Mouse (Mus musculus) MEL (cell line): ENCODE results near the gene Auts2. TPM values are rescaled to one million over a fixed set of nuclear protein-coding genes. Genes with fewer than 3 reads are reported as not detected.

Experiments used
- DNase-seq: peaks from one replicate; pipeline ENCODE4 v3.0.0; 2011; ENCODE audit warnings: low read depth, low spot score
- H3K27ac ChIP-seq: 2 replicates; pipeline ENCODE4 v1.5.1; 2012; ENCODE audit warnings: low read depth, mild to moderate bottlenecking, control low read depth, low read length, moderate library complexity; ENCODE audit not compliant: control insufficient read depth
- H3K27me3 ChIP-seq, 2 experiments: fragments of 150-350 bp in 1 of 2; sonication (generic) in 1 of 2; 2 replicates each; pipeline ENCODE4 v1.6.1; 2012; ENCODE audit warnings: low read length in 2 of 2, mild to moderate bottlenecking in 2 of 2, improper control_type of control experiment in 1 of 2, moderate library complexity in 1 of 2; ENCODE audit not compliant: insufficient read depth in 2 of 2, control insufficient read depth in 1 of 2
- H3K36me3 ChIP-seq, 2 experiments: 2 replicates each; pipeline ENCODE4 v1.6.1; 2012 to 2014; ENCODE audit warnings: low read length in 2 of 2, improper control_type of control experiment in 1 of 2, inconsistent platforms in 1 of 2, mild to moderate bottlenecking in 1 of 2; ENCODE audit not compliant: insufficient read depth in 2 of 2, control insufficient read depth in 1 of 2
- H3K4me1 ChIP-seq, 2 experiments: fragments of 150-350 bp in 1 of 2; sonication (generic) in 1 of 2; 2 replicates each; pipeline ENCODE4 v1.6.1; 2012; ENCODE audit warnings: low read length in 2 of 2, improper control_type of control experiment in 1 of 2, mild to moderate bottlenecking in 1 of 2; ENCODE audit not compliant: insufficient read depth in 2 of 2, control insufficient read depth in 1 of 2
- H3K4me3 ChIP-seq, 2 experiments: fragments of 150-350 bp in 1 of 2; sonication (generic) in 1 of 2; 2 replicates each; pipeline ENCODE4 v1.5.1; 2012; ENCODE audit warnings: low read depth in 2 of 2, low read length in 2 of 2, mild to moderate bottlenecking in 2 of 2, moderate library complexity in 2 of 2, control low read depth in 1 of 2, improper control_type of control experiment in 1 of 2; ENCODE audit not compliant: control insufficient read depth in 1 of 2, insufficient read depth in 1 of 2
- H3K79me2 ChIP-seq: 2 replicates; pipeline ENCODE4 v1.6.1; 2012; ENCODE audit warnings: mild to moderate bottlenecking, low read length, moderate library complexity; ENCODE audit not compliant: control insufficient read depth, poor library complexity, insufficient read depth
- H3K9ac ChIP-seq: 2 replicates; pipeline ENCODE4 v1.6.1; 2012; ENCODE audit warnings: low read depth, mild to moderate bottlenecking, control low read depth, low read length, moderate library complexity; ENCODE audit not compliant: control insufficient read depth, poor library complexity, severe bottlenecking
- H3K9me3 ChIP-seq: fragments of 150-350 bp; sonication (generic); replicated peaks from 2 replicates; pipeline ENCODE4 v1.6.1; 2012; ENCODE audit warnings: mild to moderate bottlenecking, low read length, improper control_type of control experiment, moderate library complexity; ENCODE audit not compliant: insufficient read depth
- CHD1 ChIP-seq: IDR thresholded peaks from 2 replicates; pipeline ENCODE4 v1.6.1; 2012; ENCODE audit warnings: low read depth, mild to moderate bottlenecking, inconsistent platforms, low read length, improper control_type of control experiment
- E2F4 ChIP-seq: IDR thresholded peaks from 2 replicates; pipeline ENCODE4 v1.6.1; 2011; ENCODE audit warnings: low read depth, low read length, improper control_type of control experiment, borderline replicate concordance
- ETS1 ChIP-seq: IDR thresholded peaks from 2 replicates; pipeline ENCODE4 v1.6.1; 2012; ENCODE audit warnings: low read depth, mild to moderate bottlenecking, inconsistent platforms, low read length, improper control_type of control experiment, moderate library complexity
- GABPA ChIP-seq: IDR thresholded peaks from 2 replicates; pipeline ENCODE4 v1.6.1; 2012; ENCODE audit warnings: low read depth, mild to moderate bottlenecking, inconsistent platforms, low read length, improper control_type of control experiment, moderate library complexity
- GATA1 ChIP-seq: IDR thresholded peaks from 2 replicates; pipeline ENCODE4 v1.6.1; 2011; ENCODE audit warnings: low read depth, low read length, improper control_type of control experiment
- HCFC1 ChIP-seq: IDR thresholded peaks from 2 replicates; pipeline ENCODE4 v1.6.1; 2012; ENCODE audit warnings: low read depth, mild to moderate bottlenecking, inconsistent platforms, low read length, improper control_type of control experiment, moderate library complexity
- JUND ChIP-seq: IDR thresholded peaks from 2 replicates; pipeline ENCODE4 v1.6.1; 2011; ENCODE audit warnings: low read depth, mild to moderate bottlenecking, improper control_type of control experiment, low read length
- KAT2A ChIP-seq: conservative IDR thresholded peaks from 2 replicates; pipeline ENCODE4 v1.6.1; 2012; ENCODE audit warnings: low read depth, low read length, improper control_type of control experiment, inconsistent platforms
- NRF1 ChIP-seq: IDR thresholded peaks from 2 replicates; pipeline ENCODE4 v1.6.1; 2014; ENCODE audit warnings: low read depth, mild to moderate bottlenecking, inconsistent platforms, low read length, improper control_type of control experiment, moderate library complexity; ENCODE audit not compliant: poor library complexity, insufficient read depth, severe bottlenecking
- POLR2A ChIP-seq, 2 experiments: IDR thresholded peaks; 2 replicates each; pipeline ENCODE4 v1.6.1; 2011 to 2012; ENCODE audit warnings: low read length in 2 of 2, mild to moderate bottlenecking in 2 of 2, control low read depth in 1 of 2, improper control_type of control experiment in 1 of 2, low read depth in 1 of 2, moderate library complexity in 1 of 2; ENCODE audit not compliant: control insufficient read depth in 1 of 2, insufficient read depth in 1 of 2, poor library complexity in 1 of 2
- POLR2AphosphoS5 ChIP-seq: IDR thresholded peaks from 2 replicates; pipeline ENCODE4 v1.6.1; 2012; ENCODE audit warnings: low read depth, borderline replicate concordance, mild to moderate bottlenecking, inconsistent platforms, low read length, moderate library complexity, mixed read lengths
- RCOR1 ChIP-seq: IDR thresholded peaks from 2 replicates; pipeline ENCODE4 v1.6.1; 2012; ENCODE audit warnings: low read depth, mild to moderate bottlenecking, inconsistent platforms, low read length, improper control_type of control experiment
- SIN3A ChIP-seq: IDR thresholded peaks from 2 replicates; pipeline ENCODE4 v1.6.1; 2012; ENCODE audit warnings: low read length, improper control_type of control experiment, inconsistent platforms
- SMC3 ChIP-seq: IDR thresholded peaks from 2 replicates; pipeline ENCODE4 v1.6.1; 2011; ENCODE audit warnings: low read depth, low read length, improper control_type of control experiment
- TBP ChIP-seq: IDR thresholded peaks from 2 replicates; pipeline ENCODE4 v1.8.0; 2011; ENCODE audit warnings: low read depth, low read length, improper control_type of control experiment
- USF2 ChIP-seq, 2 experiments: IDR thresholded peaks; 2 replicates each; pipeline ENCODE4 v1.6.1; 2011 to 2012; ENCODE audit warnings: improper control_type of control experiment in 2 of 2, low read length in 2 of 2, borderline replicate concordance in 1 of 2, inconsistent platforms in 1 of 2, low read depth in 1 of 2, mild to moderate bottlenecking in 1 of 2; ENCODE audit not compliant: insufficient read depth in 1 of 2
- ZC3H11A ChIP-seq: IDR thresholded peaks from 2 replicates; pipeline ENCODE4 v1.6.1; 2012; ENCODE audit warnings: low read depth, mild to moderate bottlenecking, inconsistent platforms, low read length, improper control_type of control experiment
- ZKSCAN1 ChIP-seq: IDR thresholded peaks from 2 replicates; pipeline ENCODE4 v1.6.1; 2012; ENCODE audit warnings: low read depth, mild to moderate bottlenecking, inconsistent platforms, low read length, improper control_type of control experiment, moderate library complexity
- polyA plus RNA-seq, 2 experiments: library from polyadenylated mRNA; stranded (reverse) in 1 of 2; unstranded in 1 of 2; fragments of >175 nt in 1 of 2; fragments of >200 nt in 1 of 2; gene quantifications; 2 replicates each; pipeline versions ENCODE4 v1.2.1 to v1.2.4; 2012; ENCODE audit warnings: low replicate concordance in 2 of 2, low read depth in 1 of 2; ENCODE audit not compliant: insufficient read length in 2 of 2, insufficient read depth in 1 of 2, missing spikeins in 1 of 2
- total RNA-seq: library from RNA; depleted of rRNA; stranded (reverse); fragments of 300-350 nt; gene quantifications from 2 replicates; pipeline ENCODE4 v1.2.3, GENCODE M21; 2012

Auts2 gene
- total and polyA plus RNA-seq, 3 experiments: not detected

GRCm38 (mm10) chr5:131727909-131728308, 815.2 kb downstream of the Auts2 start:
- Histone ChIP-seq H3K27me3 (no peaks in the 10 kb centered on the region), H3K79me2 (no peaks in the 10 kb centered on the region), H3K9ac (no peak overlapping the region), H3K4me3 (no peak overlapping the region), H3K27ac (no peak overlapping the region), H3K36me3 (no peaks in the 10 kb centered on the region), H3K9me3 (no peaks in the 10 kb centered on the region), H3K4me1 (no peaks in the 10 kb centered on the region)
- no peak for DNase-seq
- TF ChIP-seq TBP: no peak
- TF ChIP-seq, all 39 proteins: peak for 0

DNA sequence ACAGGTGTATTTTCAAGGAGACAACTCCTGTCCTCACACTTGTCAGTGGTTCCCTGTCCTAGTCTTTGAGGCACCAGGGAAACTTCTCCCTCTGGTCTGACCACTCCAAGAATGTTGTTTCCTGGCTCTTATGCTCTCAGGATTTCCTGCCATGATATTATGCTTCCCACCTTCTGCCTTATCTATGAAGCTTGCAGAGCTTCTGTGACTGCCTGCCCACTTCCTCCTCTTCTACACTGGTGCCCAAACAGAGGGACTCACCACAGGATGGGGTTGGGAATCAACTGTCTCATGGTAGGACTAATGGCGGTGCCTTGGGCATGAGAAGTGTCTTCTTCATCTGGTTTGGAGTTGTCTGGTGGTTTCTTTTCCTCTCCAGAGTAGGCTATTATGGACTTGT, 818.6 kb downstream of the Auts2 start:
- no peaks in the 10 kb centered on the region for H3K36me3 ChIP-seq
- no peak for DNase-seq
- H3K27me3 ChIP-seq: no peaks in the 10 kb centered on the region
- H3K79me2 ChIP-seq: no peaks in the 10 kb centered on the region
- no peaks in the 10 kb centered on the region for H3K9me3 ChIP-seq
- TF ChIP-seq ZKSCAN1 (no peak), POLR2A (IDR thresholded peaks at IDR 0.05; ENCODE audit: control insufficient read depth in 1 of 2, insufficient read depth in 1 of 2, low read depth in 1 of 2, low read length in 2 of 2, poor library complexity in 1 of 2) (no peak), KAT2A (no peak)
- no peak overlapping the region for H3K9ac ChIP-seq
- no peak overlapping the region for H3K4me3 ChIP-seq
- no peaks in the 10 kb centered on the region for H3K4me1 ChIP-seq
- no peak overlapping the region for H3K27ac ChIP-seq

DNA sequence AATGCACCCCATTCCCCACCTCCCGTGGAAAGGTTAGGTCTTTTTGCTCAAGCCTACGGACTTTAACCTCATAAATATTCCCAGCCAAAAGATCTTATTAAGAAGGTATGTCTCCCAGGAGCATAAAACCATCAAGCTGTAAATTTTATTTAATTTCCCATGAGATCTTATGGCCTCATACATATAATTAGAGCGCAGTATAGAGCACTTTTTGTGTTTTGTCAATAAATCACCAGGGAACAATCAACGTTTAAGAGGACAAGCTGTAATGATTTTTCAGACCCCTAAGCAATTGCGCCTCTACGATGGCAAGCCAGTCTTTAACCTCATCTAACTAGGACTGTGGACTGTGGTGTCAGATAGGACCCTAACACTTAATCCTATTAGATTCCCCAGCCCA, 820.4 kb downstream of the Auts2 start:
- H3K27ac ChIP-seq: no peak overlapping the region
- no peak for DNase-seq
- H3K4me1 ChIP-seq: no peaks in the 10 kb centered on the region
- no peak overlapping the region for H3K4me3 ChIP-seq
- no peak overlapping the region for H3K9ac ChIP-seq
- TF ChIP-seq JUND: no peak
- no peak for TF ChIP-seq E2F4
- TF ChIP-seq CHD1: no peak
- no peak for TF ChIP-seq RCOR1
- TF ChIP-seq ZC3H11A: no peak
- no peak for TF ChIP-seq SIN3A
- TF ChIP-seq KAT2A: no peak
- no peak for TF ChIP-seq NRF1
- TF ChIP-seq ETS1: no peak
- no peak for TF ChIP-seq HCFC1
- no peak for TF ChIP-seq SMC3
- no peak for TF ChIP-seq POLR2AphosphoS5
- TF ChIP-seq GATA1: no peak
- no peak for TF ChIP-seq USF2 (IDR thresholded peaks at IDR 0.05; ENCODE audit: borderline replicate concordance in 1 of 2, insufficient read depth in 1 of 2, low read depth in 1 of 2, low read length in 2 of 2)
- no peak for TF ChIP-seq GABPA
- no peaks in the 10 kb centered on the region for H3K36me3 ChIP-seq
- no peaks in the 10 kb centered on the region for H3K9me3 ChIP-seq
- H3K27me3 ChIP-seq: no peaks in the 10 kb centered on the region
- no peaks in the 10 kb centered on the region for H3K79me2 ChIP-seq
